Mouse (Mus musculus) kidney, adult 2 months (tissue): Measurements from ENCODE around the gene Proca1.

Source experiments
- CTCF ChIP-seq: fragments of 200-500 bp; conservative IDR thresholded peaks from 2 replicates; pipeline ENCODE4 v1.5.1; 2011; ENCODE audit warnings: low read depth, mild to moderate bottlenecking, control low read depth, low read length, moderate library complexity, mixed read lengths; ENCODE audit not compliant: insufficient read depth, insufficient read length
- POLR2A ChIP-seq: fragments of 200-500 bp; IDR thresholded peaks from one replicate; pipeline ENCODE4 v1.6.1; 2011; ENCODE audit warnings: low read depth, low read length, control low read depth

DNA sequence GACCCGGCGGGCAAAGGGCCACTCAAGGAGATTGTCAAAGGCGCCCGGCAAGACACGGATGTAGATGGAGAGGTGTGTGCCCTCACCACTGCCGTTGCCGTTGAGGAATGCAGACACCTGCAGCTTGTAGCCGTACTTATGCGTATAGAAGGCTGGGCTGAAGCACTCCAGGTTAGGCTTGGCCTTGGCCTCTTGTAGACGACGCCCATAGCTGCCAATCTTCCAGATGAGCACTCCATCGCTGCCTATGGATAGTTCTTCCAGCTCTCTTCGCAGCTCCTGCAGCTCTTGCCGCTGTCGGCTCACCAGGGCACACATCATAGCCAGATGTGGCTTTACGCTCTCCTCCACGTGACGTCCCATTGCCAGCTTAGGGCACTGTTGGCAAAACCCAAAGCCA is 33.0 kb upstream of the Proca1 start:
- TF ChIP-seq CTCF = no peak
- TF ChIP-seq POLR2A = no peak
